Comparison of ENCODE assay signal across 8 mouse cellular contexts in the genomic region with DNA sequence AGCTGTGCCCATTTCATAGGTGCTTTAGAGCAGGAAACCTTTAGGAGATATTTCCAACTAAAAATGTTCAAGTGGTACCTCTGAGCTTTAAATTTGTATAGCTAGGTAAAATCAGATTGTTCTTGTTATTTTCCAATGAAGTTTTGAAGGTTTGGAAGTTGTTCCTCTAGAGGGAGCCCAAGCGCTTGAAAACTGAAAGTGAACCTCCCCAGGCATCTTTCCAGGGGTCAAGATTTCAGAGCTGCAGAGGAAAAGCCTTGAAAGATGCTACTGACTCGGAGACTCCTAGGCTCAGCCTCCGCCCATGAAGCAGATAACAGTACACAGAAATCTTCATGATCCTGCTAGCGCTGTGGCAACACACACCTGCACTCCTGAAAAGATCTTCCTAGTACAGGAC. TPM values are rescaled to one million over a fixed set of nuclear protein-coding genes. Genes with fewer than 3 reads are reported as not detected.
DNase-seq lines count a peak whose midpoint lies in the region; ATAC-seq lines count a peak whose summit lies in the region.

No protein-coding gene starts in this region.

- H3K36me3 ChIP-seq in neural tube, embryonic 14.5 days (ENCODE audit: control insufficient read depth, insufficient read depth, low read length) = no peaks in the 10 kb centered on the region
- no peaks in the 10 kb centered on the region for H3K36me3 ChIP-seq in forebrain, embryonic 10.5 days (replicated peaks)

- peak; percentile 49; the same call in 1 of the 2 replicates for ATAC-seq in neural tube, embryonic 14.5 days (ENCODE audit: low read depth)

- no peaks in the 10 kb centered on the region for H3K4me1 ChIP-seq in neural tube, embryonic 14.5 days (ENCODE audit: control insufficient read depth, insufficient read depth, low read length)
- 0 out of 2 replicates have a peak, but pooled peaks cover 3% of the 10 kb centered on the region for H3K4me1 ChIP-seq in forebrain, embryonic 10.5 days

- DNase-seq in gastrocnemius, adult 18-20 months (ENCODE audit: low spot score) = peak; percentile 62
- no peak for DNase-seq in gastrocnemius, adult 8-10 months (ENCODE audit: low spot score in 2 of 2)
- no peak for DNase-seq in neural tube, embryonic 10.5 days (ENCODE audit: extremely low spot score, low spot score)
- DNase-seq in adrenal gland, postnatal 36 days = peak; percentile 19 to 62
- peak; percentile 74 for DNase-seq in kidney, postnatal 10 days
- peak; percentile 55 for DNase-seq in naive thymus-derived CD4-positive, alpha-beta T cell, adult 2 months (ENCODE audit: low read depth)
- DNase-seq in forebrain, embryonic 10.5 days (ENCODE audit: extremely low spot score, low spot score) = no peak

- no peaks in the 10 kb centered on the region for H3K27me3 ChIP-seq in neural tube, embryonic 14.5 days (ENCODE audit: control insufficient read depth, insufficient read depth, low read length)
- peaks cover 9% of the 10 kb centered on the region; the same call in 1 of the 2 replicates for H3K27me3 ChIP-seq in forebrain, embryonic 10.5 days (ENCODE audit: poor library complexity, severe bottlenecking)

- no peaks in the 10 kb centered on the region for H3K9me3 ChIP-seq in neural tube, embryonic 14.5 days (ENCODE audit: control insufficient read depth, low read length)
- H3K9me3 ChIP-seq in forebrain, embryonic 10.5 days = no peaks in the 10 kb centered on the region

- no peak overlapping the region for H3K27ac ChIP-seq in neural tube, embryonic 14.5 days (ENCODE audit: low read depth, low read length)
- no peak overlapping the region for H3K27ac ChIP-seq in forebrain, embryonic 10.5 days

- WGBS in neural tube, embryonic 14.5 days = 20% methylated on average over 4 of the region's 4 CpGs
- WGBS in forebrain, embryonic 10.5 days = 15% methylated on average over 4 of the region's 4 CpGs

- no peak overlapping the region for H3K9ac ChIP-seq in neural tube, embryonic 14.5 days (replicated peaks; ENCODE audit: low read depth, low read length)

- H3K4me3 ChIP-seq in neural tube, embryonic 14.5 days (ENCODE audit: low read depth, low read length) = no peak overlapping the region
- H3K4me3 ChIP-seq in forebrain, embryonic 10.5 days = no peak overlapping the region

- H3K4me2 ChIP-seq in neural tube, embryonic 14.5 days (ENCODE audit: low read depth, low read length) = no peak overlapping the region

RNA-seq across cellular contexts. Expression of a gene that starts 6.5 kb away (rescaled TPM):
- under 1 TPM in 1 of 2 experiments, not detected in 1; 0.09 TPM for total RNA-seq in gastrocnemius, adult 18-20 months (2021)
- under 1 TPM in 2 of 4 experiments, not detected in 2; 0.07 to 0.19 TPM for total RNA-seq in gastrocnemius, adult 8-10 months (2022)
- polyA plus RNA-seq in neural tube, embryonic 14.5 days (2014; fragmentation: Nextera tagmentation; extraction: Ambion mirVana) = 1.6 and 2.4 TPM in 2 replicates
- total RNA-seq in adrenal gland, postnatal 36 days (2021) = under 1 TPM; 0.59 to 0.93 TPM
- not detected in 2 replicates for polyA plus RNA-seq in forebrain, embryonic 10.5 days (2016; fragmentation: Nextera tagmentation; extraction: Ambion mirVana)

Comparison
In these comparisons a context has a peak if more than half of its experiments do, and no peak if none do; other contexts are left out.
1. DNase-seq: peak in gastrocnemius, adult 18-20 months (single experiment), adrenal gland, postnatal 36 days (2 of 2), kidney, postnatal 10 days (single experiment) and naive thymus-derived CD4-positive, alpha-beta T cell, adult 2 months (single experiment); none in gastrocnemius, adult 8-10 months (0 of 2), neural tube, embryonic 10.5 days (single experiment) and forebrain, embryonic 10.5 days (single experiment).